Comparison of ENCODE assay signal across 15 mouse cellular contexts in the genomic region with DNA sequence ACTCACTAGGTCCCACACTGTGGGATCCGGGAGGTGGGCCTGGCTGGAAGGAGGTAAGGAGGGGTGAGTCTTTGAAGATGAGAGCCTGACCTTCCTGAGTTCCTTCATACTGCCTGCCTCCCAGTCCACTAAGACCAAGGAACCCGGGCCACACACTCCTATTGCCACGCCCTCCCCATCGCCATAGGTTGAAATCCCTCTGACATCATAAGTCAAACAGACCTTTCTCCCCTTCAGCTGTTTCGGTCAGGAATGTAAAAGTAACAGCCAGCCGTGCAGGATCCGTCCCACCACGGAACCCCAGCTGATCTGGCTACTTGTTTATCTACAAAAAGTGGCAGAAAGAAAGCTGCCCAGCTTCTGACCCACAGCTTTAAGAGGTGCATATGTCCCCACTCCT. TPM values are rescaled to one million over a fixed set of nuclear protein-coding genes. Genes with fewer than 3 reads are reported as not detected.
DNase-seq lines count a peak whose midpoint lies in the region; ATAC-seq lines count a peak whose summit lies in the region.
"Had no signal": no experiment of that assay in that cellular context is flagged by ENCODE, and none has a peak within 500 bp of the region (broad histone marks: within the 10 kb centered on the region; RNA-seq: fewer than 3 reads in every experiment).

No protein-coding gene starts in this region.

- H3K4me1 ChIP-seq in embryonic facial prominence, embryonic 11.5 days (ENCODE audit: control insufficient read depth, insufficient read depth, low read length) = no peaks in the 10 kb centered on the region
- H3K4me1 ChIP-seq in embryonic facial prominence, embryonic 10.5 days = peaks cover 12% of the 10 kb centered on the region
- no peaks in the 10 kb centered on the region for H3K4me1 ChIP-seq in liver, embryonic 11.5 days (replicated peaks; ENCODE audit: control insufficient read depth, insufficient read depth, low read length)
- H3K4me1 ChIP-seq: hindbrain, embryonic 15.5 days had no signal

- WGBS in embryonic facial prominence, embryonic 11.5 days = 28% methylated on average over 8 of the region's 8 CpGs
- WGBS in embryonic facial prominence, embryonic 10.5 days = 36% methylated on average over 8 of the region's 8 CpGs
- WGBS in liver, embryonic 11.5 days = 34% methylated on average over 8 of the region's 8 CpGs

- H3K9ac ChIP-seq in embryonic facial prominence, embryonic 11.5 days (replicated peaks; ENCODE audit: low read length) = no peak overlapping the region
- no peak overlapping the region for H3K9ac ChIP-seq in liver, embryonic 11.5 days (ENCODE audit: low read depth, low read length)
- H3K9ac ChIP-seq: hindbrain, embryonic 15.5 days; liver, embryonic 14.5 days had no signal

- no peak overlapping the region for H3K4me3 ChIP-seq in embryonic facial prominence, embryonic 11.5 days (ENCODE audit: low read depth, low read length)
- no peak overlapping the region for H3K4me3 ChIP-seq in embryonic facial prominence, embryonic 10.5 days
- no peak overlapping the region for H3K4me3 ChIP-seq in liver, embryonic 11.5 days (ENCODE audit: low read depth, low read length)
- H3K4me3 ChIP-seq: hindbrain, embryonic 15.5 days had no signal

- ATAC-seq in embryonic facial prominence, embryonic 11.5 days (replicated peaks; ENCODE audit: insufficient number of reproducible peaks, low FRiP score, low TSS enrichment, low read depth) = no peak
- 0 out of 2 replicates have a peak, but pooled peaks have one; percentile 34 for ATAC-seq in liver, embryonic 11.5 days (replicated peaks; ENCODE audit: low FRiP score)

- H3K27ac ChIP-seq in embryonic facial prominence, embryonic 11.5 days (replicated peaks; ENCODE audit: low read depth, low read length) = no peak overlapping the region
- H3K27ac ChIP-seq in embryonic facial prominence, embryonic 10.5 days (replicated peaks) = no peak overlapping the region
- H3K27ac ChIP-seq in liver, embryonic 11.5 days (ENCODE audit: low read depth, low read length) = no peak overlapping the region
- H3K27ac ChIP-seq: hindbrain, embryonic 15.5 days; kidney, postnatal 0 days; liver, embryonic 14.5 days had no signal

- DNase-seq in embryonic facial prominence, embryonic 11.5 days (ENCODE audit: low spot score) = peak; percentile 25
- DNase-seq in embryonic facial prominence, embryonic 10.5 days (ENCODE audit: low spot score) = no peak
- DNase-seq in R1 (ENCODE audit: low read depth, low spot score) = peak; percentile 42
- no peak for DNase-seq in liver, embryonic 11.5 days (ENCODE audit: low spot score)
- DNase-seq in lung, postnatal 36 days = peak; percentile 72
- DNase-seq in frontal cortex, postnatal 10 days (ENCODE audit: low spot score in 2 of 2) = no peak
- DNase-seq in cerebellum, postnatal 10 days = no peak
- no peak for DNase-seq in cerebellum, adult 11-12 months
- DNase-seq: gastrocnemius, postnatal 10 days; spleen, adult 18-20 months; thymus, postnatal 25 days had no signal

- no peak overlapping the region for H3K4me2 ChIP-seq in embryonic facial prominence, embryonic 11.5 days (ENCODE audit: low read depth, low read length)
- peak overlapping the region; percentile 20; the same call in 1 of the 2 replicates for H3K4me2 ChIP-seq in liver, embryonic 11.5 days
- H3K4me2 ChIP-seq: hindbrain, embryonic 15.5 days had no signal

- no peaks in the 10 kb centered on the region; the same call in 1 of the 2 replicates for H3K9me3 ChIP-seq in embryonic facial prominence, embryonic 11.5 days (replicated peaks; ENCODE audit: control insufficient read depth, low read length)
- no peaks in the 10 kb centered on the region for H3K9me3 ChIP-seq in embryonic facial prominence, embryonic 10.5 days
- H3K9me3 ChIP-seq in liver, embryonic 11.5 days (ENCODE audit: control insufficient read depth, low read length) = no peaks in the 10 kb centered on the region
- H3K9me3 ChIP-seq: G1E; hindbrain, embryonic 15.5 days had no signal

- H3K27me3 ChIP-seq in embryonic facial prominence, embryonic 11.5 days (ENCODE audit: control insufficient read depth, insufficient read depth, low read length) = no peaks in the 10 kb centered on the region
- no peaks in the 10 kb centered on the region; the same call in 1 of the 2 replicates for H3K27me3 ChIP-seq in embryonic facial prominence, embryonic 10.5 days (replicated peaks; ENCODE audit: low read depth, poor library complexity, severe bottlenecking)
- no peaks in the 10 kb centered on the region for H3K27me3 ChIP-seq in liver, embryonic 11.5 days (replicated peaks; ENCODE audit: control insufficient read depth, insufficient read depth, low read length)
- H3K27me3 ChIP-seq: hindbrain, embryonic 15.5 days had no signal

- no peaks in the 10 kb centered on the region for H3K36me3 ChIP-seq in embryonic facial prominence, embryonic 11.5 days (replicated peaks; ENCODE audit: control insufficient read depth, insufficient read depth, low read depth, low read length)
- no peaks in the 10 kb centered on the region for H3K36me3 ChIP-seq in embryonic facial prominence, embryonic 10.5 days (replicated peaks)
- no peaks in the 10 kb centered on the region for H3K36me3 ChIP-seq in liver, embryonic 11.5 days (ENCODE audit: control insufficient read depth, insufficient read depth, low read length)
- H3K36me3 ChIP-seq: G1E; hindbrain, embryonic 15.5 days had no signal

RNA-seq across cellular contexts. Expression of a gene that starts 14.1 kb away (rescaled TPM):
- 4.8 and 5.0 TPM in 2 replicates for polyA plus RNA-seq in embryonic facial prominence, embryonic 11.5 days (2014; fragmentation: Nextera tagmentation; extraction: Ambion mirVana)
- 2.1 and 3.2 TPM in 2 replicates for polyA plus RNA-seq in embryonic facial prominence, embryonic 10.5 days (2016; fragmentation: Nextera tagmentation; extraction: Ambion mirVana)
- polyA plus RNA-seq in liver, embryonic 11.5 days (2014; fragmentation: Nextera tagmentation; extraction: Ambion mirVana) = 8.5 and 9.0 TPM in 2 replicates
- polyA plus RNA-seq: G1E had no signal

Comparison
In these comparisons a context has a peak if more than half of its experiments do, and no peak if none do; other contexts are left out.
1. DNase-seq: peak in embryonic facial prominence, embryonic 11.5 days (single experiment), R1 (single experiment) and lung, postnatal 36 days (single experiment); none in embryonic facial prominence, embryonic 10.5 days (single experiment), liver, embryonic 11.5 days (single experiment), frontal cortex, postnatal 10 days (0 of 2), cerebellum, postnatal 10 days (0 of 2) and cerebellum, adult 11-12 months (single experiment).